Mouse (Mus musculus) spleen, adult 12 weeks (tissue): ENCODE measurements around the gene Dusp9.

Experiments used
- DNase-seq: peaks from one replicate; pipeline ENCODE4 v3.0.0; 2022; ENCODE audit warnings: low spot score

Dusp9 gene

DNA sequence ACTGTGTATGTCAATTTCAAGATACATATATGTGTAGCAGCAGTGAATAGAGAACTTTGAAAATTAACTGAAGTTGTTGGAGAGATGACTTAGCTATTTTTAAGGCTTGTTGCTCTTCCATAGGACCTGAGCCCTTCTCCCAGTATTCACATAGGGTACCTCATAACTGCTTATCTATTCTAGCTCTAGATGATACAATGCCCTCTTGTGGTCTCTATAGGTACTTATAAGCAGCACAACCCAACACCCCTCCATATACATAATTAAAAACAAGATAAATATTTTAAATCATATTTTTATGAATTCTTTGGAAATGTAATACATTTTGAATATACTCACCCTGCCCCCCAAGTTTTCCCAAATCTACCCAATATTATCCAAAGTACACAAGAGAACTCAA is 23.9 kb downstream of the Dusp9 start:
- DNase-seq: no peak

DNA sequence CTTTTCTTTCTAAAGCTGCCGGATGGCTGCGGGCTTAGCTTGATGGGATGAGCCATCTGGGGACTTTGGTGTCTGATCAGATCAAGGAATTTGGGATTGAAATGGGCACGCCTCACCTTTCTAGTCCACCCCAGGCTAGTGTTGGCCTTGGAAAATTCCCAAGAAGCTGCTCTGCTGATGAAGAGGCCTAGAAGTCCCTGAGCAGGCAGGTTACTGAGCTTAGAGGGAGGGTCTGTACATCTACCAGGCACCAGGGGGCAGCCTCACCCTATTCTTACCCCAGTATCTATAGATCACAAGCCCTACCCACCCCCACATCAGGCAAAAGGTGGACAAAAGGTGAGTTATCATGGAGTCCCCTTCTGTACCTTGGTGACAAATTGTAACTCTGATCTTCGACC is 32.8 kb downstream of the Dusp9 start:
- DNase-seq: no peak

DNA sequence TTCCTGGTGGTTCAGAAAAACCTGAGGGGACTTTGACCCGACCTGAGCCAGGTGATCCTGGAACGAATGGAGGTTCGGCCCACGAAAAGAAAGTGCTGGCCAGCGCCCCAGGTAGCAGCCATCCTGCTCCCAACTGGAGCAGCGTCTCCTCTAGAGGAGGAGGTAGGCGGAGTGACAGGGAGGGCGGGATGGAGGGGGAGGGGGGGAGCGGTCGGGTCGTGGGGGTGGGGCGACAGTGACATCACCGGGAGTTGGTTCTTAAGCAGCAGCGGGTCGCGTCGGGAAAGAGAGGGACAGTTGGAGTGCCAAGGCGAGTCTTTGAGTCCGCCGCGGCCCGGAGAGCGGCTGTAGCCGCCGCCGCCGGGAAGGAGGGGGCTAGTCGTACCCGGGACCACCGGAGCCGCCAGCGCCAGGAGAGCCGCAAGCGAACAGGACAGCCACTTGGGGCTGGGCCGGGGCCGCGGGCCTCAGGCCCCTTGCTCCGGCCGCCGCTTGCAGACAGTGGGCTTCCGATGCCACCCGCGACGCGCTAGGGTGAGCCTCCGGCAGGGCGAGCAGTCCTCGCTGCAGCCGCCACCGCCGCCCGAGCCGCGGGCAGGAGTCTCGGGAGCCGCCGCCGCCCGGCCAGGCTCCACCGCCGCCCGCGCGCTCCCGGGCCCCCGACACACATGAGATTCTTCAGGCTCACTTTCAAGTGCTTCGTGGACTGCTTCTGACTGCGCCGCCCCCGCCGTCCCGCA is 33.8 kb downstream of the Dusp9 start, which contains the start of gene Slc6a8:
TSS of gene Slc6a8 (plus strand) at position 272 of the 740 bp plus-strand sequence.
- DNase-seq: no peak

DNA sequence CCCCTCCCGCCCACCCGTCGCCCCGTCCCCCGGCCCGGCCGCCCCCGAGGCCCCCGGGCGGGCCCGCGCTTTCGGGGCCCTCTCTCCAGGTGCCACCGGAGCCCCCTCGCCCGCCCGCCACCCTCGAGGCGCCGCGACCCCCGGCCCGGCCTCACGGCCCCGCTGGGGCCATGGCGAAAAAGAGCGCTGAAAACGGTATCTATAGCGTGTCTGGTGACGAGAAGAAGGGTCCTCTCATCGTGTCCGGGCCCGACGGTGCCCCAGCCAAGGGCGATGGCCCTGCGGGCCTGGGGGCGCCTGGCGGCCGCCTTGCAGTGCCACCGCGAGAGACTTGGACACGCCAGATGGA is 34.4 kb downstream of the Dusp9 start:
- no peak for DNase-seq

DNA sequence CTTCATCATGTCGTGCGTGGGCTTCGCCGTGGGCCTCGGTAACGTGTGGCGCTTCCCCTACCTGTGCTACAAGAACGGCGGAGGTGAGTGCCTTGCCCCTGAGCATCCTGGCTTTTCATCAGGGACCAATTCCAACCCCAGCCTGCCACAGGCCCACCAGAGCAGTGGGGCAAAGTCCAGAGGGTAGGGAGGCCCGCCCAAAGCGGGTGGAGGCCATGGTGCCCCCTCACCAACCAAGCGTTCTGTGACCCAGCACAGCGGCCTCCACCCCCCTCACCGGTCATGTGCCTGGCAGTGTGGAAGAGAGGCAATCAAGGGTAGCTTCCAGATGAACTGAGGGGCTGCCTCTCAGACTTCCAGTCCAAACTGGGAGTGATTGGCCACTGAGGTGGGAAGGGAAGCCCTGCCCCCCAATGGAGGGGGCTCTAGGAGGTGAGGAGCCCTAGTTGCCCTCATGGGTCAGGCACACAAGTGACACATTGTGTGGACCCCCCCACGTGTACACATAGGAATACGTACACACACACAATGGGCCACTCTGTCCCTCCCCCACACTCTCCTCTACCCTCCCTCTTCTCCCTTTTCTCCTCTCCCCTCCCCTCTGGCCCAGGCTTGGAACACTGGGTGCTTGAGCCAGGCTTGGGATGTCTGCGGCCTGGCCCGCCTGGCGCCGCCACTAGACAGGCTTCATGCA is 34.9 kb downstream of the Dusp9 start:
- no peak for DNase-seq

DNA sequence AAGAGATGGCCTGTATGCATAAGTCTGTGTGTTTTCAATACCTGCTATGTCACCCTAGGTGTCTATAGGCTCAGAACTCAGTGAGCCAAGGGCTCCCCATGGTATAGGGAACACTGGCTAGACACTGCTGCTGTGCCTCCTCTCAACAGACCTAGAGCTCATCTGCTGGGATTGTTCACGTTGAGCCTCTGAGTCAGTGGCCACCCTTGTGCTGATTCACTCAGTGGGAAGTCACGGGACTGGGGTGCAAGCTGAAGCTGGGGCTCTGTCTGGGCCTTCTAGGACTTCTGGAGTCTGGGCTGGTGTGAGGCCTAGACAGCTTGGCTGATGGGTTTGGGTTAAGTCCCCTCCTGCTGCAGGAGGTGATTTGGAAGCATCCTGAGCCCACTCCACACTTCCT is 36.0 kb downstream of the Dusp9 start:
- no peak for DNase-seq

DNA sequence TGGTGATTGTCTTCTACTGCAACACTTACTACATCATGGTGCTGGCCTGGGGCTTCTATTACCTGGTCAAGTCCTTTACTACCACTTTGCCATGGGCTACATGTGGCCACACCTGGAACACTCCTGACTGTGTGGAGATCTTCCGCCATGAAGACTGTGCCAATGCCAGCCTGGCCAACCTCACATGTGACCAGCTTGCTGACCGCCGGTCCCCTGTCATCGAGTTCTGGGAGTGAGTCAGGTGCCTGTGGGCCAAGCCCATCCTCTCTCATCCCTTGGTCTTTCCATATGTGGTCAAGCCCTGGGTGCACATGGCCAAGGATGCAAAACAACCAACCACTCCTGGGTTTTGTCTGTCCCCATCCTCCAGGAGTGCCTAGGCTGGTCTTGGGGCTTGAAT is 37.4 kb downstream of the Dusp9 start:
- DNase-seq: no peak

DNA sequence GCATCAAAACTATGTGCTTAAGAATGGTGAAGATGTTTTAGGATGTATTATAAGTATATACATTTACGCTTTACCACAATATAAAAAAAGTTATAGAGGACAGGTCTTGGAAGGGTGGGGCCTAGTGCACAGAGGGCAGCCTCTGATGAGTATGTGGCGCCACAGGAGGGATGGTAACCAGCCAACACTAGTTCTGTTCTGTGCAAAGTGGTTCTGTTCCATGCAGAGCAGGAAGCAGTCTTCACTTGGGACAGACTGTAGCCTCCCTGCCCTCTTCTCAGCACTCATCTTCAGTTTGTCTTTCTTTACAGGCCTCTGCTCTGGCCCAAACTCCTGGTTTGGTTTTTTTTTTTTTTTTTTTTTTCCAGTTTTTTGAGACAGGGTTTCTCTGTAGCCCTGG is 44.9 kb downstream of the Dusp9 start:
- DNase-seq: no peak

DNA sequence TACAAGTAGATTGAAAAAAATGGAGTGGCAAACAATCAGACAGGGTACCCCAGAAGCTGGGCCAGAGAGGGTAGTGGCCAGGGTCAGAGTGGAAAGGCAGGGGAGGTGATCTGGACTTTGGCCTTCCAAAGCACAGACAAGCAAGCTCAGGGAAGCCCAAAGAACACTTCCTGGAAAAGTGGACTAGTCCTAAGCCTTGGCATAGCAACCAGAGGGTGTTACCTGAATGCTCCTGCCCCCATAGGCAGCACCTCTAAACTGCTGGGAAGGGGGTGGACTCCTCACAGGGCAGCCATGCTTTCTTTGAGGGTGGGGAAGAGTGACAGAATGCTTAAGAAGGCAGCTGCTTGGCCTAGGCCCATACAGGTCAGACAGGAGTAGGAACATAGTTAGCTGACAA is 45.8 kb downstream of the Dusp9 start:
- no peak for DNase-seq

DNA sequence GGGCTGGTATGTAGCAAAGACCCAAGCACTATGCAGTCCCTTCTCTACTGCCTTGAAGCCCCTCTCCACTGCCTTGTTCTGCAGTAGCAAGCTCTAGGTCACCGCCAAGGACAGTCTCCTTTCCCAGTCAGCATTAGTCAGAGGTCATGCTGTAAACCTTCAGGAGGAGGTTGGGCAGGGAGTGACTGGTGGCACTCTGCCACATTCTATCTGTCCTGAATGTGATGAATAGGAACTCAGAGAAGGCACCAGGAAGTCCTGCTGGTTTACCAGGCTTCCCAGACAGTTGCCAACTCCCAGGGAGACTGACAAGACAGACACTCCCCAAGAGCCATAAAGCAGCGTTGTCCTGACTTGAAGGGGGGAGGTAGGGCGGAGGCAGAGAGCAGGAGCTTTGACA is 46.4 kb downstream of the Dusp9 start:
- no peak for DNase-seq

DNA sequence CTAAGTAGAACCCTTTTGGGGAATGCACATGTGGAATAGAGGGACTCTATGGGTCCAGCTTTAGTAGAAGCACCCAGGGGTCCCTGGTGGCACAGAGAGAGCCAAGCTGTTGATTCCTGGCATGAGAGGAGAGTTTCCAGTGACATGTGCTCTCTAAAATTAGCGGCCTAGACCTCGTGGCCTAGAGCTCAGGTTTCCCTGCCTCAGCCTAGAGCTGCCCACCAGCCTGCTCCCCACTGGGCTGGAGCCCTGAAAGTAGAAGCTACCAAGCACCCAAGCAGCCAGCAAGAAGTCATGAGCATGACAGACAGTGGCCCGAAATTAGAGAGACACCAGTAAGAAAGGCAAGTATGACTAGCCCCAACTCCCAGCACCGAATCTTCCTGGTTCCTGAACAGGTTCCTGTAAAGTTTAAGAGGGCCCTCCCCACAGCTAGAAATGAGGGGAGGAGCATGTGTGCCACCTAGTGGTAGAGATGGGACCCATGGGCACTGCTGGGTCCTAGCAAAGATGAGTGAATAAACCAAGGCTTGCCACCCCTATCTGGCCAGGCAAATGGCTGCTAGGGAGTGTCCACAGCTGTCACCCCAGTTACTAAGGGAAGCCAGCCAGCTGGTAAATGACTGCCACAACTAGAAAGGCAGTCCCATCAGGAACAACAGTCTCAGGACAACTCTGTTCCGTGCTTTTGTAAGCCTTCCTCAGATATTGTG is 51.9 kb downstream of the Dusp9 start:
- DNase-seq: no peak
